Mouse (Mus musculus) monocyte, adult 5-6 weeks (primary cell): ENCODE data around the gene Btbd11. TPM values are rescaled to one million over a fixed set of nuclear protein-coding genes. Genes with fewer than 3 reads are reported as not detected.

Source experiments
- ATAC-seq: fragments of 153-309, 156-312 bp; replicated peaks from 2 replicates; pipeline ENCODE4 v1.8.0; 2017; ENCODE audit warnings: mild to moderate bottlenecking; ENCODE audit not compliant: low TSS enrichment, insufficient number of reproducible peaks, severe bottlenecking, poor library complexity, low FRiP score
- total RNA-seq: library from RNA; stranded (forward); fragments of 200-1000, 200-491, 200-594 nt; gene quantifications from 3 replicates; pipeline ENCODE4 v1.2.3, GENCODE M21; 2017

Btbd11 gene
- total RNA-seq, 1 experiment from 2014 or later: 1.6 TPM

DNA sequence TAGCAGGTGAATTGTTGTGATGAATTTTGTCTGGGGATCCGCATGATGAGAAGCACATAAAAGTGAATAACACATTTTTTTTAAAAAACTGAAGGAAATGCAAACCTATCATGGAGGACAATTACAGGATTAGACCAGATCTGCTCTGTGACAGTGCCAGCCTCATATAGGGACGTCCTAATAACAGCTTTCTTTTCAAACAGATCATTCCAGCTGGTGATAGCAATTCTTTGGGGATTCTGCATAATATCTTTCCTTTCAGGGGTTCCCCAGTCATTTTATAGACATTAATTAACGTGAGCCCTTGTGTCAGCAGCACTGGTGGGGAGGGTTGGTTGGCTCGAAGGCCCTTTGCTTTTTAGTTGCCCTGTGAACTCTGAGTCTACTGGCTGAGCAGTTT, 7.9 kb downstream of the Btbd11 start:
- ATAC-seq: no peak

DNA sequence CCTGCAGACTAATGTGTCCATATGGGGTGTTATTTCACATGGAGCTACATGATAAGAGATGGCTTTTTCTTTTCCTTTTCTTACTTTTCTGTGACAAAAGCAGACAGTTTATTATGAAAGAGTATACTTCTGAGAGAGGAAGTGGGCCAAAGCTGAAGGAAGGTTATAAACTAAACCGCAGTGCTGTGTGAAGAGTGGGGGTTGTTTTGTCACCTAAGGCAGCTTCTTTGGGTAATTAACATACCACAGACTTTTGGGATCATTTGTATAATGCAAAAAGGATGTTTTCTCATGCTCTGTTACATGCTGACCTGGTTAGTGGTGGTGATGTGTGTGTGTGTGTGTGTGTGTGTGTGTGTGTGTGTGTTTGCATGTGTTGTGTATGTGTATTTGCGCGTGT, 24.5 kb downstream of the Btbd11 start:
- no peak for ATAC-seq

DNA sequence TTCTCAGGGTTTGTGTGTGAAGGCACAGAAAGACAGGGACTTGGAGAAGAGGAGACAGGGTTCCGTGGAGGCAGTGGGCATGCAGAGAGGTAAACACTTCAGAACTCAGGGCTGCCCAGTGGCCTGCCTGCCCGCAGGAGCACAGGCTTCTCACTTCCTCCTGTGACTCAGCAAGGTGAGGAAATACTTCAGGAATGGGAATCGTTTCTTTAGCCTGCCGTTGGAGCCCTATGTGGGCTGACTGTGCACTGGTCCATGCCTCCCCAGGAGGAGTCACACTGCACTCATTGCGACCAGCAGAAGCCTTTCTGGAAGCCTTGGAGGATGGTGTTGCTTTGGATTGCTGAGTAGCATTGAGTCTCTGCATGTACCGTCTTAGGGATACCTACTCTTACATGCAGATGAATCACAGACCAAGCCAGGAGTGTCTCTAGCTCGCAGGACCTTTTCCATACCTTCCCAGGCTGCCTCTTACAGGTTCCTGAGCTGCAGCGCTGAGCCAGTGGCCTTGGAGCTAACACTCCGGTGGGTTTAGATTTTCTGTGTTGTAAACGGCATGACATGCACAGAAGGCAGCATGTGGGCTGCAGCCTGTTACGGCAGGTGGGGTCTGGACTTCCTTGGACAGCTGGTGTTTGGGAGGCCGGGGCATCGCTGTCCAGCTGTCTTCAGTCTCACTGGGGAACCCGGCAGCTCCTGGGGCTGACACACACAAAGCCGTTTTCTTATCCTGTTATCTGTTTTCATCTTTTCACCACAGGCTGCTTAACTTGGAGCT, 34.4 kb downstream of the Btbd11 start:
- no peak for ATAC-seq

DNA sequence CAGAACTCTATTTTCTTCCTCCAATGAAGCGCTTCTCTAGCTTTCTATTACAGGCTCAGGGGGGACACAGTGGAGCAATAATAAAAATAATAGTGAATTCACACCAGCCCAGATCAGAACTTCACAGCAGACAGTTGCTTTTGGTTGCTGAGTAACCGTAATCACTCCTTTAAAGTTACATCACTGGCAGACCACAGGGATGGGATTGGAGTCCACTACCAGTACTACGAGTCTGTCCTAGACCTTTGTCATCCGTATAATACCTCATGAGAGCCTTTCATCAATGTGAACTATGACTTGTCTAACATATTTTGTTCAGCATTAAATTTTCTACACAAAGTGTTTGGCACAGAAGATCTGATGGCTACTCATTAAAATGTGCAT, 35.0 kb downstream of the Btbd11 start:
- no peak for ATAC-seq

DNA sequence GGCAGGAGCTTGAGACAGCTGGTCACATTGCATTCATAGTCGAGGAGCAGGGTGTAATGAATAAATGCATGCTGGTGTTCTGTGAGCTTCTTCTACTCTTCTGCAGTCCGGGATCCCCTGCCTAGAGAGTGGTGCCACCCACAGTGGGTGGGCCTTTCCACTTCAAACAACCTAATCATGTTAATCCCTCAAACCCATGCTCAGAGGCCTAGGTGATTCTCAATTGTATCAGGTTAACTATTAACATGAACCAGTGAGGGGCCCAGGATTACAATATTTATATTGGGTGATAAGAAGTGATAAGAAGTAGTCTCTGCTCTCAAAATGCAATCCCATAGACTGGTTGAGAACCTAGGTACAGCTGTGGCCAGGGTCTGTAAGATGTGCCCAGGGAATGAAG, 39.1 kb downstream of the Btbd11 start:
- no peak for ATAC-seq

DNA sequence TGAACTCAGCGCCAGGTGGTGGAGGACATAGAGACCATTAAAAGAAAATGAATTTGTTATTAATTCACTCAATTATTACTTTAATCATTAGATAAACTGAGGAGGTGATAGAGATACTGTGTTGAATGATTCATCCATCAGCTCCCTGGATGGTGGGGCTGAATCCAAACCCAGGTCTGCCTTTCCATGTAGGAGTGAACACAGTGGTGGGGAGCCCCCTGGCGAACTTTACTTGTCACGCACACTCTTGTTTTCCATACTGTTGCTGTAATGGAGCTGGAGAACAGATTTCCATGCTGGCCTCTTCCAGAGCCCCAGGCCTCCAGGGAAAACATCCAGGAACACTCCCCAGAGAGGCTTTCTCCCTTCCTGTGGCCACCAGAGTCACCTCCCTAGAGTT, 50.6 kb downstream of the Btbd11 start:
- no peak for ATAC-seq

DNA sequence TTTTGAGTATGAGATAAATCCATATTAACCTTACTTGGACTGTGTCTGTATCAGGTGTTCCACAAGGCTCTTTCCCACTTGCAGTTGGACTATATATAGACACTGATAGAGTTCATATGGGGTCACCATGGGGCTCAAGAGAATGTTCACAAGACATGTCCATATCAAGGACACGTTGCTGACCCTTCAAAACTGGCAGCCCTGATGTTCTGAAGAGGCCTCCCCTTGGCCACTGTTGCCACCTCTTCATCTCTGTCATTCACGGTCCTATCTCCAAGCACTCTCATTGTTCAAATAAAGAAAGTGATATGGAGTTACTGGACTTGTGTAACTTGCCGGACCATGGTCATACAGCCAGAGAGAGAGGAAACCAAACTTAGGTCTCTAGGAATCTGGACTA, 56.8 kb downstream of the Btbd11 start:
- no peak for ATAC-seq

DNA sequence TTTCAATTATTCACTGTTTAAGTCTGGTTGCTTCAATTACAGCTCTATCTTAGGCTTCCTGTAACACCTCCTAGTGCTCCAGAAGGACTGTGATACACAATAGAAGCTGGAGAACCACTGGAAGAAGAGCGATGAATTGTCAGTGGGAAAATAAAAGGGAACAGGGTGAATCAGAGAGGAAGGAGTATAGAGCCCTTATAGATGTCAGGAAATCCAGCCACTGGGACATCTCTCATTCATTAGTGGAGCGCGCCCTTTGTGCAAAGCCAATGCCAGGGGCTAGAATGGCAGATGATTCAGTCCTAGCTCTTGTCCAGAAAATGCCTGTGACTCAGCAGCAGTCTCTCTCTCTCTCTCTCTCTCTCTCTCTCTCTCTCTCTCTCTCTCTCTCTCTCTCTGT, 59.3 kb downstream of the Btbd11 start:
- no peak for ATAC-seq

DNA sequence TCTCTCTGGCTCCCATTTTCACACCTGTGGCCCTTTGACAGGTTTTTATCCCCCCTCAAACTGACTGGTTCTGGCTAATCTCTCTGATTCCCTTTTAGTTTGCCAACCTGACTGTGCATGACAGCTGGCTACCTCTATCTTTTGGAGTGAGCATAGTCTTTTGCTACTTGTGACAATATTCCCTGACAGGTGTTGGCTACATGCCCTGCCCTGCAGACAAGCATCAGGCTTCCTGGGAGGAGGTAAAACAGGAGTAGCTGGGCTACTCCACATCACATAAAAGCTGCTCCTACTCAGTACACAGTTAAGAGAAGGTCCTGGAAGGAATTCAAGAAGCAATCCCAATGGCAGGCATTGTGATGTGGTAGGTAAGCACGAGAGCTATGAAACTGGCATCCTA, 60.1 kb downstream of the Btbd11 start:
- no peak for ATAC-seq

DNA sequence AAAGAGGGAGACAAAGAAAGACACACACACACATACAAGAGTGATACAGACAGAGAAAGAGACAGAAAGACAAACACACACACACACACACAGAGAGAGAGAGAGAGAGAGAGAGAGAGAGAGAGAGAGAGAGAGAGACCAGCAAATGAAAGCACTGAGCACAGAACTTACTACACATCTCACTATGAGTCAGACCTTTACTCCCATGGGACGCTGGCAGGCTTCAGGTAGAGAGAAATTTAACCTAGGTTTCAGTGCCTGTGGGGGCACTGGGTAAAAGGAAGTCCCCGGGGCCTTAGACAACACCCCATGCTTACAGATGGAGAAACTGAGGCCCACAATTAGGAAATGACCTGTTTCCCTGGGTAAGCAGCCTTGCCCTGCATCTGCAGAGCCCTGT, 61.3 kb downstream of the Btbd11 start:
- ATAC-seq: no peak

DNA sequence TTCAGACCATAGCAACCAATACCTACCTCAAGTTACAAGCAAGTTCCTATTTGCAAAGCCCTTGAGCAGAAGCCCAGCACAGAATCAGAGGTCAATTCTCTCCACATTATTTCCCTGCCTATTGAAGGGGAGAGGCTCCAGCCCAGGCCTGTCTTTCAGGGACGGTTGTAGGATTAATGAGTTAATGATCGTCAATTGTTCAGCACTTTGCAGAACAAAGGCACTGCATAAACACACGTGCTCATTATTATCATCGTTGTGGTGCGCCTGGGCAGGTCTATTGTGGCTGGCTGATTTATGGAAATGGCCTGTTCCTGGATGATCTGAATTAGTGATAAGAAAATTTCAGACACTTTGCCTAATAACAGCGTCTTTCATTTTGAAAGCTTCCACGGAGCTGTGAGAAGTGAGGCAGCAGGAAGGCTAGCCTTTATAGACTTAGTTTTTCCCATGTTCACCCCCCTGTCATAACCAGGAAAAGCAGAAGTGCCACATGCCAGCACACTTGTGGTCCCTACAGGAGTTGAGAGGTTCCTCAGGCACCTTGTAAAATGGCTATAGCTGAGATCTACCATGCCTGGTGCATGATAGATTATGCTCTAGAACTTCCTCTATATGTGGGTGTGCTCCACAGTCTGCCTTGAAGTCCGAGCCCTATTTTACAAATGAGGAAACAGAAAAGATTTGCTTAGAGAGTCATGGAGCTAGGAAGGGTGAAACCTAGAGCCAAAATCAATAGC, 65.2 kb downstream of the Btbd11 start:
- ATAC-seq: no peak

DNA sequence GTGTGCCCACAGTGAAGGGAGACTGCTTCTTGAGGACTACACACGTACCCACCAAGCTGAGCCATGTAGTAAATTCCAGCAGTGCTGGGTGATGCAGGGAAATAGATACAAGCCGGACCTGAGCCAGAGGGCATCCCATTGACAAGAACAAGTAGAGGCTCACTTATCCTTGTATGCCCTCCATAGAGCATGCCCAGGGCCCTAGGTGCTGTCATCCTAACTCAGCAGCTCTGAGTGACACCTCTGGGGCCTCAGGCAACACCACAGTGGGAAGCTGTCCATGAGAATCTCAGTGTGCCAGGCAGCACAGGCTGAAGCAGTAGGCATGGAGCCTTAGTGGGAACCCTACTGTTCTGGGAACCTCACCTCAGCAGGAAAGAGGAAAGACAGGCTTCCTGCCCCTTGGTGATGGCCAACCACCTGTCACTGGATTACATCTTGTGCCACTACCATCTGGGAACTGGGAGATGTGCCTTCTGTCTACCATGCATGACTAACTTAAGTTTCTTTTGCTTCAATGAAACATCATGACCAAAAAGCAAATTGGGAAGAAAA, 66.7 kb downstream of the Btbd11 start:
- ATAC-seq: no peak

DNA sequence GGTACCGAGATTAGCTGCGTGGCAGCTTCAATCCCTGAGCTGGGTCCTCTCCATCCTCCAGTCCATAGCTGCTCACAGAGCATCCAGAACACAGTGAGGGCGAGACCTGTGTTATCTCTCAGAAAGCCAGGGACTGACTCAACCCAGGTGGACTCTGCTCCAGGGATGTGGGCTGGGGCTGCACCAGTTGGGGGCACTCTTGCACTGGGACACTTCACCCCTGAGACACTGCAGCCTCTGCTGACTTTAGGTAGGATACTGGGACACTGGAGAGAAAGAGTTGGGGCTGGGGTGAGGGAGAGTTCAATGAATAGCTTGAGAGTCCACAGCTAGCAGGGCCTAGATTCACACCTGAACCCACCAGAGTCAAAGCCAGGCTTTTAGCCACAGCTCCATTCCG, 69.4 kb downstream of the Btbd11 start:
- no peak for ATAC-seq

DNA sequence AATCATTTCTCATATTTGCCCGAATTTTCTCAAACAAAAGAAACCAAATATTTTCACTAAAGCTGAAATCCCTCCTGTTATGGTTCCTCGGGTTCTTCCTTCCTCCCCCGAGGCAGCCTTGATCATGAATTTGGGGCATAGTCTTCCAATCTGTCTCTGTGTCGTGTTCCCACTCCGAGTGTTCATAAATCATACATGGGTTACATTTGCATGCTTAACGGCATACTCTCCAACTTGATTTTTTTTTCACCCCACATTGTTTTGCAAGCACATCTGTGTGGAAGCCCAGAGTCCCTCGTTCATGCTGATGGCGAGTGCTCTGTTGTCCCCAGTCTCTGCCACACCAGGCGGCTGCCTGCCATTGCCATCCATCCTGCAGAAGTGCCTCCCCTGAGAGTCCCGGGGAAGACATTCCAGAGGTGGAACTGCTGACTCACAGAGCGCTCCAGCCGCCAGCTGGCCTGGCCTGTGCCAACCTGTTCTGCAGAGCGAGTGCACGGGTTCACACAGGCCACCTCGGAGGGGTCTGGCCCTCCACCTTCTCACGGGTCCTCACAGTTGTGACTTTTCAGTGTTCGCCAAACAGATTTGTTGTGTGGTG, 72.2 kb downstream of the Btbd11 start:
- ATAC-seq: no peak

DNA sequence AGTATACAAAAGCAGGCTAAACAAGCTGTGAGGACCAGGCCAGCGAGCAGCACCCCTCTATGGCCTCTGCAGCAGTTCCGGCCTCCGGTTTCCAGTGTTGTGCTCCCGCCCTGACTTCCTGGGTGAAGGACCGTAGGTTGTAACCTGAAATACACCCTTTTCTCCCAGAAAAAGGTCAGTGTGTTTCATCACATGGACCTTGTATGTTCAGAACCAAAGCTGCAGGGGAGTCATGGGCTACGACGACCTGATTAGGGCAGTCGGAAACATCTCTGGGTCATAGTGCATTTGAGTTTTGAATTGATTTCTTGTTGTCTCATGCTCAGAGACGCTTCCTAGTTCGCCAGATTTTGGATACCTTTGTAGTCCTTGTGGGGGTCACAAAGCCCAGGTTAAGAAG, 74.1 kb downstream of the Btbd11 start:
- no peak for ATAC-seq

DNA sequence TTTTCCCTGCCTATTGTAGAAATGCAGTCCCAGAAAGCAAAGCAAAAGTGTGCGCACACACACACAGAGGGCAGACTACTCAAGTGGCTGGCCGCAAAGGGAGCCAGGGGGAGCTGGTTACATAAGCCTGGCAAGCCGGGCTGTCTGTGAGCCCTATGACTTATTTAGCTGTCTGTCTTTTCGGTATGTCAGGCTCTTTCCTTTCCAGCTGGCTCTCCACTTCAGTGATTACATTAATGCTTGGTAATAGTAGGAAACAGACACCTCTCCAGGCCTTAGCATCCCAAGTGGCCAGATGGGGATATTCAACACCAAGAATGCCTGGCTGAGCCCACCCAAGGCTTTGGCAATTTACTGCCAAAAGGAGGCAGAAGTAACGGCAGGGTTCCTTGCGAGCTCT, 77.5 kb downstream of the Btbd11 start:
- no peak for ATAC-seq

DNA sequence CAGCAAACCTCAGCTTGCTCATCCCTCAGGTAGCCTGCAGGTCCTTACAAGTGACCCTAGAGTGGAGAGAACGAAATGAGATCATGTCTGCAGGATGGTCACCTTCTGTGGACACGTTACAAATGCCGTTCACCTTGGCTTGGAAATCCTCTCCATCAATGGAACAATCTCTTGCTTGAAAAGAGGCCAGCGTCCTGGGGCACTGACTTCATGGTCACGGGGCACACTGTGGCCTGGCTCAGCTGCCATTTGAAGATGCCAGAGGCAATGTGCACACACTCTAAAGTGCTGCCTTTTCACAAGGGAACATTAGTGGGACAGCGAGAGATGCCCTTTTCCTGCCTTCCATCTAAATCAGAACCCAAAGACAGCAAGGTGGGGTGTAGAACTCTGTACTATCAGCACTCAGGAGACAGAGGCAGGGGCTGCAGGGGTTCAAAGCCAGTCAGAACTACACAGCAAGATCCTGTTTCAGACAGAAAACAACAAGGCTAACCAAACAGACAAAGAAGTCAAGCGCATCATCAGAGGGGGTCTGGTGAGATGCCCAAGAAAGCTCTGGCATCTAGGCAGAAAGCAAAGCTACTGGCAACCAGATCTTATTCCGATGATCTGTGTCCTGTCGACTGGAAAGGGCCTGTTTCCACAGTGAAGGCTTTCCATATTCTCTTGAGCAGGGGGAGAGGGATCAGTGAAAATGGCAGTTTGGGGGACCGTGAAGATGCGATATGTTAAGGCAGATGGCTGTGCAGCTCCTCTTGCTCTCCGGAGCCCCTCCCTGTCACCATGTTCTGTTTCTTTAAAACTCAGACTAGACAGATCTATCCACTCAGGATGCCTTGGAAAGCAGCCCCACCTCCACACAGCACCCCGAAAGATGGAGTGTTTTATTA, 79.1 kb downstream of the Btbd11 start:
- ATAC-seq: no peak

DNA sequence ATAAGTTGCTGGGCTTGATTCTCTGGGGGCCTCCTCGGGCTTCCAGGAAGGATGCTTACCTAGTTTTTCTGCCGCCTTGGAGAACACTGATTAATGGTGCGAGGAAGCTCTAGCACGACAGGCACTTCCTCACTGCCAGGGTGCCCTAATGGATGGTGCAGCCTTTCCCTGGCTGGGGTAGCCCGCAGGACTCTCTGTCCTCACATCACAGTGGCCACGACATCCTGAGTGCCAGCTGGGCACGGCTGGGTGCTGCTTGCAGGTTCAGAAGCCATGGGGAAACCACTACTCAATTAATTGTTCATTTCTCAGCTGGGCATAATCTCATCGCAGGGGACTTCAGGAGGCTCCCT, 79.8 kb downstream of the Btbd11 start:
- ATAC-seq: no peak

DNA sequence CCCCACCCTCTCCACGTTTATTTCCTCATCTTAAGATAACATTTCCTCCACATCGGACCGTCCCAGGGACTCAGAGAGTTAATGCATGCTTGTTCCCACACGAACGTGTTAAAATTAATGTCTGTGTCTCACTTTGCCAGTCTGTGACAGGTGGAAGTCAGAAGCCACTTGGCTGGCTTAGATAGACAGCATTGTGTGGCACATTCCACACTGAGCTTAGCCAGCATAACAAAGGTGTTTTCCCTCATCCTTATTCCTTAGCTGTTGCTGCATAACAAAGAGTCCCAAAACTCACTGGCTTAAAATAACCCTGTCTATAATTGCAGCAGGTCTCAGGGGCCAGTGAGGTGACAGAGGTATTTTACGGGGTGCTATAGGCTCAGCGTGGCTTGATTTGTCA, 80.8 kb downstream of the Btbd11 start:
- ATAC-seq: no peak
